Mouse (Mus musculus) ES-Bruce4 (cell line): ENCODE measurements around the gene Ksr2. TPM values are rescaled to one million over a fixed set of nuclear protein-coding genes. Genes with fewer than 3 reads are reported as not detected.
"Not testable (repeated sequence)": the region's sequence is repeated elsewhere in the genome, so short reads cannot be mapped to it uniquely, and the experiment has no call there.

Experiments used
- H3K27ac ChIP-seq: 2 replicates; pipeline ENCODE4 v1.5.1; 2012; ENCODE audit warnings: low read length, inconsistent platforms; ENCODE audit not compliant: insufficient read depth
- H3K27me3 ChIP-seq: 2 replicates; pipeline ENCODE4 v1.6.1; 2012; ENCODE audit warnings: mild to moderate bottlenecking, low read length, inconsistent platforms; ENCODE audit not compliant: control insufficient read depth, poor library complexity, insufficient read depth, severe bottlenecking
- H3K36me3 ChIP-seq: 2 replicates; pipeline ENCODE4 v1.6.1; 2012; ENCODE audit warnings: inconsistent platforms, mild to moderate bottlenecking, low read length, moderate library complexity; ENCODE audit not compliant: control insufficient read depth, poor library complexity, insufficient read depth, severe bottlenecking
- H3K4me1 ChIP-seq: one replicate; pipeline ENCODE4 v1.8.1; 2011; ENCODE audit warnings: low read length; ENCODE audit not compliant: control insufficient read depth, insufficient read depth
- H3K4me3 ChIP-seq: 2 replicates; pipeline ENCODE4 v1.5.1; 2011; ENCODE audit warnings: low read depth, mild to moderate bottlenecking, low read length
- H3K9ac ChIP-seq: 2 replicates; pipeline ENCODE4 v1.6.1; 2012; ENCODE audit warnings: low read depth, mild to moderate bottlenecking, inconsistent platforms; ENCODE audit not compliant: poor library complexity, severe bottlenecking
- H3K9me3 ChIP-seq: replicated peaks from 2 replicates; pipeline ENCODE4 v1.6.1; 2012; ENCODE audit warnings: mild to moderate bottlenecking, low read length, inconsistent platforms; ENCODE audit not compliant: control insufficient read depth, poor library complexity, insufficient read depth, severe bottlenecking
- CTCF ChIP-seq: IDR thresholded peaks from one replicate; pipeline ENCODE4 v1.8.1; 2011; ENCODE audit warnings: low read depth, low read length
- EP300 ChIP-seq: IDR thresholded peaks from 2 replicates; pipeline ENCODE4 v1.6.1; 2011; ENCODE audit warnings: low read depth, low read length; ENCODE audit not compliant: insufficient read depth
- POLR2A ChIP-seq: IDR thresholded peaks from one replicate; pipeline ENCODE4 v1.8.1; 2011; ENCODE audit warnings: low read length; ENCODE audit not compliant: insufficient read depth
- polyA plus RNA-seq: library from polyadenylated mRNA; stranded (reverse); fragments of >200 nt; gene quantifications from 2 replicates; pipeline ENCODE4 v1.2.4, GENCODE M21; 2011; ENCODE audit warnings: low read depth; ENCODE audit not compliant: missing spikeins, insufficient read depth, insufficient read length

Ksr2 gene
- polyA plus RNA-seq, 1 experiment = 1.3 TPM

DNA sequence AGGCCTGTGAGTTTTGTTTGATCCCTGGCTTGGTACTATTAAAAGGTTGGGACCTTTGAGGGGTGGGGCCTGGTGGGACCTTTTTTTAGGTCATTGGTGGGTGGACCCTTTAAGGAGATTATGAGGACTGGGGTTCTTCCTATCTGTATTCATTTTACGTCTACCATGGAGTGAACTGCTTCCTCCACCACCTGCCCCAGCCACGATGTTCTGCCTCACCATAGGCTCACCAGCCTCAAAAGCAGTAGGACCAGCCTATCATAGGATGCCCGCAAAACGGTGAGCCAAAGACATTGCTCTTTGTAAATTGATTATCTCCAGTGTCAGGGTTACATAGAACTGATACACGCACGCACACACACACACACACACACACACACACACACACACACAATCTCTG lies 16.4 kb upstream of the Ksr2 start:
- peaks cover 20% of the 10 kb centered on the region for H3K9me3 ChIP-seq
- TF ChIP-seq CTCF (no peak), POLR2A (no peak), EP300 (no peak)
- H3K27ac ChIP-seq = peak overlapping the region; percentile 95
- H3K4me3 ChIP-seq = peak overlapping the region; percentile 38
- H3K9ac ChIP-seq = peak overlapping the region; percentile 49
- no peaks in the 10 kb centered on the region for H3K36me3 ChIP-seq
- no peaks in the 10 kb centered on the region for H3K27me3 ChIP-seq
- H3K4me1 ChIP-seq = peaks cover 9% of the 10 kb centered on the region

DNA sequence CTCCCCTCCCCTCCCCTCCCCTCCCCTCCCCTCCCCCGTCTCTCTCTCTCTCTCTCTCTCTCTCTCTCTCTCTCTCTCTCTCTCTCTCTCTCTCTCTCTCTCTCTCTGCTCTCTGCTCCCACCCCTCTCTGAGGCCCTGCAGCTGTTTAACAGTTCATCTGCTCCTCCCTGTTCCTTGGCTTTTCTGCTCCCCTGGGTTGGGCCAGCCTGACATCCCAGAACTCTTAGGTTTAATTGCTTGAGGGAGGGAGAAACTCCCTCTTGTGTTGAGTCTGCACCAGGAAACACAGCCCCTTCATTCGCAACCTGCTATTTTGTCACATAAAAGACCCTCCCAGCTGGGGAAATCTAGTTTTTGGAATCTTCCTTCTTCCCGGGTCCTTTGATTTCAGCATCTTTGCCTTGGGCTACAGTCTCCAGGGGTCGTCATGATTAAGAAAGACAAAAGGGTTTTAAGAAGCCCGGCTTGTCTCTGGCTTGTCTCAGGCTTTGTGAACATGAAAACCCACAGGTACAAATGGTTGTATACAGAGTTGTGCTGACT lies 15.7 kb upstream of the Ksr2 start:
- no peaks in the 10 kb centered on the region for H3K36me3 ChIP-seq
- H3K4me1 ChIP-seq = peaks cover 9% of the 10 kb centered on the region
- H3K27me3 ChIP-seq = no peaks in the 10 kb centered on the region
- peak overlapping the region; percentile 96 for H3K27ac ChIP-seq
- peak overlapping the region; percentile 49 for H3K9ac ChIP-seq
- H3K4me3 ChIP-seq = peak overlapping the region; percentile 28
- TF ChIP-seq EP300 (peak; percentile 62; the same call in 1 of the 2 replicates), CTCF (no peak), POLR2A (no peak)
- peaks cover 13% of the 10 kb centered on the region for H3K9me3 ChIP-seq

DNA sequence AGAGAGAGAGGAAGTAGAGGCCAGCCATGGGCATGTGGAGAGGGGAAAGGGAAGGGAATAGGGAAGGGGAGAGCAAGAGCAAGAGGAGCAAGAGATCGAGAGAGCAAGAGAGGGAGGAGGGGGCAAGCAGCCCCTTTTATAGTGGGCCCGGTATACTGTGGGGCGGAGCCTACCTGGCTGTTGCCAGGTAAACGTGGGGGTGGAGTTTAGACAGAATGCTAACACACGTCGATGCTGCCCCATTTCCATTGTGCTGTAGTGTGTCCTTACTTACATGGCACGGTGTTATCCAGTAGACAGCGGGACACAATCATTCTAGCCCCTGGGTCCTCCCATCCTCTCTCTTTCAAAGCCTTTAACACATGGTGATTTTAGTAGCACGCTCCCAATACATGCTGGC lies 14.5 kb upstream of the Ksr2 start:
- H3K4me1 ChIP-seq = peaks cover 9% of the 10 kb centered on the region
- TF ChIP-seq POLR2A = no peak
- no peak for TF ChIP-seq EP300
- TF ChIP-seq CTCF = no peak
- no peak overlapping the region for H3K4me3 ChIP-seq
- no peaks in the 10 kb centered on the region for H3K27me3 ChIP-seq
- peak overlapping the region; percentile 96 for H3K27ac ChIP-seq
- H3K9ac ChIP-seq = no peak overlapping the region
- no peaks in the 10 kb centered on the region for H3K36me3 ChIP-seq
- H3K9me3 ChIP-seq = peaks cover 1% of the 10 kb centered on the region; the same call in 1 of the 2 replicates

DNA sequence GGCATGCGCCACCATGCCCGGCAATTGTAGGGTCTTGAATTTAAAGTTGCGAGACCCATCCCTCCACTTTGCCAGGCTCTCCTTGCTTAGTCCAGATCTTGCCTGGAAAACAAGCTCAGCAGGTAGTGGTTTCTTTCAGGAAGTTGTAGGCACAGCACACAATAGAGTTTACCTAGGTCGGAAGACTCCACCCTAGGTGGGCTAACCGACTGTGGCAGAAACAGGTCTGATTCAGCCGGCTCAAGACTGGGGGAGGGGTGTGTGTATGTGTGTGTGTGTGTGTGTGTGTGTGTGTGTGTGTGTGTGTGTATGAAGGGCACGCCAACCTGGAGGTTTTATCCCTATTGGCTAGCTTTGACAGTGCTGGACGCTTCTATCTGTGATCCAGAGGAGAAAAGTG lies 10.2 kb upstream of the Ksr2 start:
- Histone ChIP-seq H3K27ac (peak overlapping the region; percentile 94), H3K9ac (peak overlapping the region; percentile 54), H3K36me3 (no peaks in the 10 kb centered on the region), H3K9me3 (peaks cover 5% of the 10 kb centered on the region; the same call in 1 of the 2 replicates), H3K4me3 (no peak overlapping the region), H3K27me3 (no peaks in the 10 kb centered on the region), H3K4me1 (no peaks in the 10 kb centered on the region)
- TF ChIP-seq POLR2A (no peak), EP300 (peak; percentile 98), CTCF (no peak)

DNA sequence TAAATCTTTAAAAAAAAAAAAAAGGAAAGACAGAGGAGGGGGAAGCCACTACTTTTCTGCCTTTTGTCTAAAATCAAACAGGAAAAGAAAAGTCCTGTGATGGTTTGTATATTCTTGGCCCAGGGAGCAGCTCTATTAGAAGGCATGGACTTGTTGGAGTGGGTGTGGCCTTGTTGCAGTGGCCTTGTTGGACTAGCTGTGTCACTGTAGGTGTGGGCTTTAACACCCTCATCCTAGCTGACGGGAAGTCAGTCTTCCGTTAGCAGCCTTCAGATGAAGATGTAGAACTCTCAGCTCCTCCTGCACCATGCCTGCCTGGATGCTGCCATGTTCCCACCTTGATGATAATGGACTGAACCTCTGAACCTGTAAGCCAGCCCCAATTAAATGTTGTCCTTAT lies 9.1 kb upstream of the Ksr2 start:
- not testable (repeated sequence) for H3K4me1 ChIP-seq, H3K9me3 ChIP-seq

DNA sequence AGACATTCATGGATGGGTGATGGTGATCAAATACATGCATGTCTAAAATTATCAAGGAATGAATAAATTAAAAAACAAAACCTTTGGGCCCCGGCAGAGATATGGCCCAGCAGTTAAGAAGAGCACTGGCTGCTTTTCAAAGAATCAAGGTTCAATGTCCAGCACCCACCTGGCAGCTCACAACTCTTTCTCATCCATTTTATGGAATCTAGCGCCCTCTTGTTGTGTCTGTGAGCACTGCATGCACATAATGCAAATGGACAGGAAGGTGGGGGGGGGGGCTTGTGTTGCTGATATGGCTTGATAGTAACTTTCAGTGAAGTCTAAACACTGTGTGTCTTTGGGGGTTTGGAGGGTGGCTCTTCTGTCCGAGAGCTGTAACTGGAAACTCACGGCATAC lies 5.6 kb upstream of the Ksr2 start:
- H3K27me3 ChIP-seq = no peaks in the 10 kb centered on the region
- H3K4me3 ChIP-seq = no peak overlapping the region
- peaks cover 5% of the 10 kb centered on the region; the same call in 1 of the 2 replicates for H3K9me3 ChIP-seq
- H3K27ac ChIP-seq = no peak overlapping the region
- no peak overlapping the region for H3K9ac ChIP-seq
- peak; percentile 56 for TF ChIP-seq CTCF
- TF ChIP-seq POLR2A = no peak
- no peaks in the 10 kb centered on the region for H3K36me3 ChIP-seq
- H3K4me1 ChIP-seq = no peaks in the 10 kb centered on the region

More for the DNA sequence above, 9.1 kb upstream of the Ksr2 start:
- not testable (repeated sequence) for H3K27me3 ChIP-seq, H3K4me3 ChIP-seq, H3K9ac ChIP-seq, H3K27ac ChIP-seq, H3K36me3 ChIP-seq
